Mouse (Mus musculus) ovary, postnatal 10 days (tissue): ENCODE results near the gene Mblac1.
"Not testable (repeated sequence)": the region's sequence is repeated elsewhere in the genome, so short reads cannot be mapped to it uniquely, and the experiment has no call there.

Experiments used
- DNase-seq: peaks from one replicate; pipeline ENCODE4 v3.0.0; 2022; ENCODE audit warnings: low spot score

The Mblac1 gene

GRCm38 (mm10) chr5:138216632-138217031 is 22.5 kb downstream of the Mblac1 start:
- DNase-seq, result not testable (repeated sequence)

GRCm38 (mm10) chr5:138219864-138220263 is 25.8 kb downstream of the Mblac1 start:
- DNase-seq, result no peak

DNA sequence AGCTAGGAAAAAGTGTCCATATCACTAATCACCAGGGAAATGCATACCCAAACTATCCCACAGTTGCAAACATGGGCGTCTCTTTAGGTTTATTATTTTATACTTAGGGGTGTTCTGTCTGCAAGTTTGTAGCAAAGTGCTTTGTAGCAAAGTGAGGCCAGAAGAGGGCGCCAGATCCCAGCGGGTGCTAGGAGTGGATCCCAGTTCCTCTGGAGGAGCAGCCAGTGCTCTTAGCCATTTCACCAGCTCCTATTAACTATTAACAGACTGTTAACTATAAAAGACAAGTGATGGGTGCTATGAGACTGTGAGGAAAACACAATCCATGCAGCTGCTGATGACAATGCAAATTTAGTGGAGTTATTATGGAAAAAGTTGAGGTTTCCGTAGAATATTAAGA is 28.0 kb downstream of the Mblac1 start:
- DNase-seq, result peak; percentile 67

GRCm38 (mm10) chr5:138223287-138223686 is 29.2 kb downstream of the Mblac1 start:
- no peak for DNase-seq

DNA sequence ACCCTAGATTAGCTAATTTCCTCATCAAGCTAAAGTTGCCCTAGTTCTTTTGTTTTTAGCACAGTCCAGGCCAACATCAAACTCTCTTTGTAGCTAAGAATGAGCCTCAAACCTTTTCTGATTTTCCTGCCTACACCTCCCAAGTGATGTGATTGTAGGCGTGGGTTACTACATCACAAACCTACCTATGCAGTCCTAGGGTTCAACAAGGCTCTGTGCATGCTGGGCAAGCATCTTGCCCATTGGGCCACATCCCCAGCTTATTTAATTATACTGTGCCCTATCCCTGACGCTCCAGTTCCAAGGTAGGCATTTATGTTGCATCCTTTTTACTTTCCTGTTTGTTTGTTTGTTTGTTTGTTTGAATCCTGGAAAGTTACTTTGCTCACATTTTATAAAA is 31.6 kb downstream of the Mblac1 start, which contains the start of gene Nxpe5:
TSS of gene Nxpe5 (plus strand) at position 199 of the 400 bp plus-strand sequence.
- no peak for DNase-seq

DNA sequence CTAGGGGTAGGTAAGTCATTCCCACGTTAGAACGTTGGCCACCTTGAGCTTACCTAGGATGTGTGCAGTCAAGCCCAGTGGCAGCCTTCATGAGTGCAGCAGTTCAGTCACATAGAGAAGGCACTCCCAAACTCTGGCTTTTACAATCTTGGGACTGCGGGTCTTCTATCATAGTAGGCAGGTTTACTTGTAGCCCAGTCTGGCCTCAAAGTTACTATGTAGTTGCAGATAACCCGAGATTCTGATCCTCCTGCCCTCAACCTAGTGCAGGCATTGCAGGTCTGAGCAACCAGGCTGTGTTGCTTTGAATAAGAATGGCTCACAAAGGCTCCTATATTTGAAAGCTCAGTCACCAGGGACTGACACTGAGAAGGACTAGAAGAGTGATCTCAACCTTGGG is 32.4 kb downstream of the Mblac1 start:
- DNase-seq, result no peak

DNA sequence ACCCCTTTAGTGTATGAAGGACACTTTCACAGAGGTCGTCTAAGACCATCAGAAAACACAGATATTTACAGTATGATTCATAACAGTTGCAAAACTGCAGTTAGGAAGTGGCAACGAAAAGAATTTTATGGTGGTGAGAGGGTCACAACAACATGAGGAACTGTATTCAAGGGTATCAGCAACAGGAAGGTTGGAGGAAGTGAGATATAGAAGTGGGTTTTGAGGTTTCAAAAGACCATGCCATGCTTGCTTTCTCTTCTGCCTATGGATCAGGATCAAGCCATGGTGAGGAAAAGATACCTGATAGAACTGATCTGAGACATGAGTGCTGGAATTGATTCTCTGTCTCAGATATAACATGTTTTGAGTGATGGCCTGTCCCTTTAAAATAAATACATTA is 33.3 kb downstream of the Mblac1 start:
- DNase-seq, result no peak

- DNase-seq, result no peak
Observed at GRCm38 (mm10) chr5:138228026-138228425, 33.9 kb downstream of the Mblac1 start.

GRCm38 (mm10) chr5:138229511-138229910 is 35.4 kb downstream of the Mblac1 start:
- no peak for DNase-seq

DNA sequence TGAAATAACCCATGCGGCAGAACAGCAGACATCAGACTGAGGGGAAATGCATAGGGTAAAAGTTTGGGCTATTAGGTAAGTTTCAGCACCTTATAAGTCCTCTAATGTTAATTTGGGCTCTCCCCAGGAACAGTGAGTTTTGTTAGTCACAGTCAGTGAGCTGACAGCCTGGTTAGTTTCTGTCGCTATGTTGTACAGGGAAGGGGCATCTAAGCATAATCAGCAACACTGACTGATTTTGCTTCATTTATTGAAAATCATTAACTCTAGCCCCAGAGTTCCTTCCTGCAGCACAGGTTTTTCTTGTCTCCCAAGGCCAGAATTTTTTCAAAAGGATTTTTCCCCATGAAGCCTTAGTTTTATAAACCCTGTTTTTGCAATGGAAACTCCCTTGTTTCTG is 39.7 kb downstream of the Mblac1 start:
- DNase-seq, result no peak

DNA sequence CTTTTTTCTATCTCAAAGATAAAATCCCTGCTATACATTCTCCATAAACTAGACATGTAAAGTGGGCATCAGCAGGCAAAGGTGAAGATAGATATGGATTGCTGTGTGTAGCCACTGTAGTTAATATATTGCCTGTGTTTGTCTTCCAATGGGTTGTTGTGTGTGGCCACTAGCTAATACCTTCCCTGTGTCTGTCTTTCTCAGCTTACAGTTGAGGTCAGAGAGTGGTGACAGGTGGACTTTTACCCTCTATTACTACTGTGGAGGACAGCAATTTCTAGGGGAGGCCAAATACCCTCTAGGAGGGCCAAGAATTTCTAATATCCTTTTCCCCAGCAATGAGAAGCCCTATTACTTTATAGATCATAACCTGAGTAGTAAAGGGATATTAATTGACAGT is 40.1 kb downstream of the Mblac1 start:
- DNase-seq, result no peak

DNA sequence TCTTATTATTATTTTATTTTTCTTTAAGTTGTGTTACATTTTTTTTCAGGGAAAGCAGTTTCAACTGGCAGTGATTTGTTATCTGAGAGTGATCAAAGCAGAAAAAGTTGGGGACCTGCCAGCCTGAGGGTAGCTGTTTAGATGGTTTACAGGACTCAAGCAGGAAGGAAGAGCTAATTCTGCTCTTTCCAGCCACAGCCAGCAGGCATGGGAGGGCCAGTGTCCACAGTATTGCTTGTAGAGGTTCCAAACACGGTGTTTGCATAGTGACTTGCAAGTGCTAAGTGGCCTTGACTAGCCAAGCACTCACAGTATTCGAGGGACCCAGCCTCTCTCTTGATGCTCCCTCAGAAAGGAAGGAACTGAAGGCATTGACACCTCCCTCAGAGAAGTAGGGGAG is 47.4 kb downstream of the Mblac1 start:
- no peak for DNase-seq
